Mouse (Mus musculus): ENCODE data around the gene Gm20388. TPM values are rescaled to one million over a fixed set of nuclear protein-coding genes. Genes with fewer than 3 reads are reported as not detected.
A peak's percentile ranks its signal among the peaks of the same experiment; 100 is the strongest.

The Gm20388 gene
- total and polyA plus RNA-seq, 2 experiments from 2014 or later, result 51.3 TPM; not detected in 1

GRCm38 (mm10) chr8:123887163-123887562 lies 3976.5 kb downstream of the Gm20388 start:
- no peak overlapping the region for H3K4me3 ChIP-seq (ENCODE audit: low read depth, low read length)
- peaks cover 5% of the 10 kb centered on the region; the same call in 1 of the 2 replicates for H3K27me3 ChIP-seq (ENCODE audit: insufficient read depth, low read length)
- 92% methylated on average over 4 of the region's 4 CpGs for WGBS
- H3K4me1 ChIP-seq (ENCODE audit: insufficient read depth), result peaks cover 19% of the 10 kb centered on the region
- DNase-seq (no peak), ATAC-seq (no peak)
- no peak for TF ChIP-seq CTCF (IDR thresholded peaks at IDR 0.05; ENCODE audit: low read depth)
- no peak overlapping the region for H3K9ac ChIP-seq
- no peaks in the 10 kb centered on the region for H3K9me3 ChIP-seq (ENCODE audit: low read length)
- H3K4me2 ChIP-seq (ENCODE audit: low read depth), result no peak overlapping the region
- H3K27ac ChIP-seq (ENCODE audit: low read depth, low read length), result no peak overlapping the region
- no peaks in the 10 kb centered on the region for H3K36me3 ChIP-seq (ENCODE audit: insufficient read depth)

- ATAC-seq (no peak), DNase-seq (no peak)
- H3K27me3 ChIP-seq (ENCODE audit: insufficient read depth, low read length), result peaks cover 9% of the 10 kb centered on the region; the same call in 1 of the 2 replicates
- H3K4me3 ChIP-seq (ENCODE audit: low read depth, low read length), result no peak overlapping the region
- H3K36me3 ChIP-seq (ENCODE audit: insufficient read depth), result no peaks in the 10 kb centered on the region
- WGBS, result 88% methylated on average over 2 of the region's 2 CpGs
- no peak overlapping the region for H3K4me2 ChIP-seq (ENCODE audit: low read depth)
- H3K4me1 ChIP-seq (ENCODE audit: insufficient read depth), result peaks cover 25% of the 10 kb centered on the region
- H3K27ac ChIP-seq (ENCODE audit: low read depth, low read length), result no peak overlapping the region
- no peaks in the 10 kb centered on the region for H3K9me3 ChIP-seq (ENCODE audit: low read length)
- H3K9ac ChIP-seq, result no peak overlapping the region
- no peak for TF ChIP-seq CTCF (IDR thresholded peaks at IDR 0.05; ENCODE audit: low read depth)
These were observed 3977.3 kb downstream of the Gm20388 start for GRCm38 (mm10) chr8:123887956-123888355.

- ATAC-seq (no peak), DNase-seq (no peak)
- H3K36me3 ChIP-seq (ENCODE audit: insufficient read depth), result no peaks in the 10 kb centered on the region
- TF ChIP-seq CTCF (IDR thresholded peaks at IDR 0.05; ENCODE audit: low read depth), result no peak
- H3K4me1 ChIP-seq (ENCODE audit: insufficient read depth), result peaks cover 16% of the 10 kb centered on the region
- no peak overlapping the region for H3K4me2 ChIP-seq (ENCODE audit: low read depth)
- no peak overlapping the region for H3K27ac ChIP-seq (ENCODE audit: low read depth, low read length)
- 76% methylated on average over 4 of the region's 4 CpGs for WGBS
- no peaks in the 10 kb centered on the region for H3K9me3 ChIP-seq (ENCODE audit: low read length)
- H3K27me3 ChIP-seq (ENCODE audit: insufficient read depth, low read length), result peaks cover 26% of the 10 kb centered on the region
- no peak overlapping the region for H3K4me3 ChIP-seq (ENCODE audit: low read depth, low read length)
- H3K9ac ChIP-seq, result no peak overlapping the region
These were observed 3979.2 kb downstream of the Gm20388 start for GRCm38 (mm10) chr8:123889797-123890196.

GRCm38 (mm10) chr8:123891271-123891670 lies 3980.6 kb downstream of the Gm20388 start:
- H3K36me3 ChIP-seq (ENCODE audit: insufficient read depth), result no peaks in the 10 kb centered on the region
- no peak for TF ChIP-seq CTCF (IDR thresholded peaks at IDR 0.05; ENCODE audit: low read depth)
- peak overlapping the region; percentile 41 for H3K4me3 ChIP-seq (ENCODE audit: low read depth, low read length)
- 2% methylated on average over 11 of the region's 11 CpGs for WGBS
- peaks cover 11% of the 10 kb centered on the region; the same call in 1 of the 2 replicates for H3K4me1 ChIP-seq (ENCODE audit: insufficient read depth)
- peak overlapping the region; percentile 66 for H3K9ac ChIP-seq
- DNase-seq (peak; percentile 61), ATAC-seq (peak; percentile 7; the same call in 1 of the 2 replicates)
- peaks cover 29% of the 10 kb centered on the region for H3K27me3 ChIP-seq (ENCODE audit: insufficient read depth, low read length)
- no peaks in the 10 kb centered on the region for H3K9me3 ChIP-seq (ENCODE audit: low read length)
- peak overlapping the region; percentile 72 for H3K4me2 ChIP-seq (ENCODE audit: low read depth)
- peak overlapping the region; percentile 74 for H3K27ac ChIP-seq (ENCODE audit: low read depth, low read length)

- H3K4me1 ChIP-seq (ENCODE audit: insufficient read depth), result peaks cover 11% of the 10 kb centered on the region; the same call in 1 of the 2 replicates
- H3K4me3 ChIP-seq (ENCODE audit: low read depth, low read length), result peak overlapping the region; percentile 41
- H3K4me2 ChIP-seq (ENCODE audit: low read depth), result peak overlapping the region; percentile 72
- peaks cover 29% of the 10 kb centered on the region for H3K27me3 ChIP-seq (ENCODE audit: insufficient read depth, low read length)
- no peaks in the 10 kb centered on the region for H3K9me3 ChIP-seq (ENCODE audit: low read length)
- H3K9ac ChIP-seq, result peak overlapping the region; percentile 66
- DNase-seq (peak; percentile 89), ATAC-seq (peak; percentile 90)
- 3% methylated on average over 49 of the region's 49 CpGs for WGBS
- H3K27ac ChIP-seq (ENCODE audit: low read depth, low read length), result peak overlapping the region; percentile 74
- no peak for TF ChIP-seq CTCF (IDR thresholded peaks at IDR 0.05; ENCODE audit: low read depth)
- H3K36me3 ChIP-seq (ENCODE audit: insufficient read depth), result no peaks in the 10 kb centered on the region
These were observed 3981.4 kb downstream of the Gm20388 start for GRCm38 (mm10) chr8:123891883-123892585.

GRCm38 (mm10) chr8:123892586-123893155 lies 3982.0 kb downstream of the Gm20388 start:
- Histone ChIP-seq H3K36me3 (ENCODE audit: insufficient read depth) (no peaks in the 10 kb centered on the region), H3K4me3 (ENCODE audit: low read depth, low read length) (peak overlapping the region; percentile 41), H3K9ac (peak overlapping the region; percentile 66), H3K9me3 (ENCODE audit: low read length) (no peaks in the 10 kb centered on the region), H3K4me1 (ENCODE audit: insufficient read depth) (peaks cover 11% of the 10 kb centered on the region; the same call in 1 of the 2 replicates), H3K4me2 (ENCODE audit: low read depth) (peak overlapping the region; percentile 72), H3K27me3 (ENCODE audit: insufficient read depth, low read length) (peaks cover 29% of the 10 kb centered on the region), H3K27ac (ENCODE audit: low read depth, low read length) (peak overlapping the region; percentile 74; the same call in 1 of the 2 replicates)
- DNase-seq, result peak; percentile 52
- 9% methylated on average over 30 of the region's 30 CpGs for WGBS
- peak; percentile 54 for ATAC-seq
- peak; percentile 65 for TF ChIP-seq CTCF (IDR thresholded peaks at IDR 0.05; ENCODE audit: low read depth)

GRCm38 (mm10) chr8:123893413-123893812 lies 3982.8 kb downstream of the Gm20388 start:
- no peak for ATAC-seq
- no peak for DNase-seq
- H3K4me3 ChIP-seq (ENCODE audit: low read depth, low read length), result no peak overlapping the region
- H3K4me1 ChIP-seq (ENCODE audit: insufficient read depth), result peaks cover 11% of the 10 kb centered on the region; the same call in 1 of the 2 replicates
- H3K9me3 ChIP-seq (ENCODE audit: low read length), result no peaks in the 10 kb centered on the region
- H3K27ac ChIP-seq (ENCODE audit: low read depth, low read length), result no peak overlapping the region
- H3K27me3 ChIP-seq (ENCODE audit: insufficient read depth, low read length), result peaks cover 29% of the 10 kb centered on the region
- no peak overlapping the region for H3K4me2 ChIP-seq (ENCODE audit: low read depth)
- WGBS, result 83% methylated on average over 11 of the region's 11 CpGs
- TF ChIP-seq CTCF (IDR thresholded peaks at IDR 0.05; ENCODE audit: low read depth), result no peak
- H3K36me3 ChIP-seq (ENCODE audit: insufficient read depth), result peaks cover under 1% of the 10 kb centered on the region; the same call in 1 of the 2 replicates
- no peak overlapping the region for H3K9ac ChIP-seq

All from forebrain, postnatal 0 days (tissue).